Mouse (Mus musculus) lung, postnatal 4 days (tissue): ENCODE measurements around the gene Rps2.
A peak's percentile ranks its signal among the peaks of the same experiment; 100 is the strongest.

ENCODE experiments used
- DNase-seq, 2 experiments: peaks; one replicate each; pipeline ENCODE4 v3.0.0; 2021

Rps2 gene

DNA sequence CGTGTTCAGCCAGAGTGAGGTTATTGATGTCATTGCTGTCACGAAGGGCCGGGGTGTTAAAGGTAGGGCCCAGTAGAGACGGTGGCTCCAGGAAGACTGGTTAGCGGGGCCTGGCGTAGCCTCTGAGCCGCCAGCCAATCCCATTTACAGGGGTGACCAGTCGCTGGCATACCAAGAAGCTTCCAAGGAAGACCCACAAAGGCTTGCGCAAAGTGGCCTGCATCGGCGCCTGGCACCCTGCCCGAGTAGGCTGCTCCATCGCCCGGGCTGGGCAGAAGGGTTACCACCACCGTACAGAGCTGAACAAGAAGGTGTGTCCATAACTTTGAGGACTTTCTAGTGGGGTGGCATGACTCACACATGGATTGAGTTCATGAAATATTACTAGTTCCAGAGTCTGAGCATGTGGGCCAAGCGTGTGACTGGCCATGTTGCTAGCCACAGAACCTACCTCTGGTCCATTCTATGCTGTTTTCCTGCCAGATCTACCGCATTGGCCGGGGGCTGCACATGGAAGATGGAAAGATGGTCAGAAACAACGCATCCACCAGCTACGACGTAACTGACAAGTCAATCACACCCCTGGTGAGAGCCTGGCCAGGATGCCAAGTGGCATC lies 15.6 kb downstream of the Rps2 start:
- no peak for DNase-seq

DNA sequence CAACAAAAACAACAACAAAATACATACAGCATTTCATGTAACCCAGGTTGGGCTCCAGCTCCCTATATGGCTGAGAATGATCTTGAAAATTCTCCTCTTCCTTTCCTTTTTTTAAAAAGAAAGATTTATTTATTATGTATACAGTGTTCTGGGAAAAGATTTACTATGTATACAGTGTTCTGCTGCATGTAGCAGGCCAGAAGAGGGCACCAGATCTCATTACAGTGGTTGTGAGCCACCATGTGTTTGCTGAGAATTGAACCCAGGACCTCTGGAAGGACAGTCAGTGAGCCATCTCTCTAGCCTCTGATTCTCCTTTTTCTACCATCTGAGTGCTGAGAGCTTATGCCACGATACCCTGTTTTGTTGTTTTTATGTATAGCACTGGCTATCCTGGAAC lies 16.6 kb downstream of the Rps2 start:
- no peak for DNase-seq

DNA sequence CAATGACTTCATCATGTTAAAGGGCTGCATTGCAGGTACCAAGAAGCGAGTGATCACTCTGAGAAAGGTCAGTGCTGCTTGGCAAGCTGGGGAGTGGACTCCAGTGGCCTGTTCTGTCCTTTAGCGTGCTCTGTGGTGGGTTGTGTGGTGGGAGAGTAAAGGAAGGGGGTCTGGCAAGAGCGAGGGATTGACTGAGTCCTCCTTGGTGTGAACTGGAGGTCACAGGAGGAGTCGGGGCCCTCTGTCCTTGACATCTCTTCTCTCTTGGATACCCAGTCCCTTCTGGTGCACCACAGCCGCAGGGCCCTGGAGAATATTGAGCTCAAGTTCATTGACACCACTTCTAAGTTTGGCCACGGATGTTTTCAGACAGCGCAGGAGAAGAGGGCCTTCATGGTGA lies 17.5 kb downstream of the Rps2 start:
- DNase-seq, result peak in 1 of 2 experiments; percentile 20

DNA sequence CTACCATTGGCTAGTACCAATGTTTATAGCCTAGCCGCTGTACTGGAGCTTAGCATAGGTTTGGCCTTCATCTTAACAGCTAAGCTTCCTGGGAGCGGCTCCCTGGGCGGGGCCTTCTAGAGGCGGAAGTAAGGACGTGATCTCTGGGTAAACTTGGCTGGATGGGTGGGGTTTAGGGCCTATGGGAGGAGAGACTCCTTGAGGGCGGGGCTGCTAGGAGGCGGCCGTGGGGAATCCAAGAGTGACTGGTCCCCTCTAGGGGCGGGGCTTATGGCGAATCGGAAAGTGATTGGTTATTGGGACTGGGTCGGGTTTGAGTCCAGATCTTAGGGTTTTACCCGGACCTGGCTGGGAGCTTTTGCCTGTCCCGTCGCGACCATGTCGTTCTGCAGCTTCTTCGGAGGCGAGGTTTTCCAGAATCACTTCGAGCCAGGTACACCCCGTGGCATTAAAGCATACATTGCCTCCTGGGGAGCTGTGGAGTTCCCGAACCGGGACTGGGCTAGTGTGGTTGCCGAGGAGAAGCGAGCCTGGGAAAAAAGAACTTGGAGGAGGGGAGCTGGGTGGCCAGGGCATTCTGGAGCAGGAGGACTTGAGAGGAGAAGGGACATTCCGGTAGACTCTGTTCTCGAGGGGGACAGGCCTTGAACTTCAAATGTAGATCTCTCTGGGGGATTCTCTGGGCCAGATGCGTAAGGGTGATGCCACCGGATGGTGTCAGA lies 18.6 kb downstream of the Rps2 start, which contains the start of gene Msrb1:
Msrb1 (plus strand) TSS at position 313 of the 722 bp plus-strand sequence.
- peak; percentile 98 for DNase-seq

DNA sequence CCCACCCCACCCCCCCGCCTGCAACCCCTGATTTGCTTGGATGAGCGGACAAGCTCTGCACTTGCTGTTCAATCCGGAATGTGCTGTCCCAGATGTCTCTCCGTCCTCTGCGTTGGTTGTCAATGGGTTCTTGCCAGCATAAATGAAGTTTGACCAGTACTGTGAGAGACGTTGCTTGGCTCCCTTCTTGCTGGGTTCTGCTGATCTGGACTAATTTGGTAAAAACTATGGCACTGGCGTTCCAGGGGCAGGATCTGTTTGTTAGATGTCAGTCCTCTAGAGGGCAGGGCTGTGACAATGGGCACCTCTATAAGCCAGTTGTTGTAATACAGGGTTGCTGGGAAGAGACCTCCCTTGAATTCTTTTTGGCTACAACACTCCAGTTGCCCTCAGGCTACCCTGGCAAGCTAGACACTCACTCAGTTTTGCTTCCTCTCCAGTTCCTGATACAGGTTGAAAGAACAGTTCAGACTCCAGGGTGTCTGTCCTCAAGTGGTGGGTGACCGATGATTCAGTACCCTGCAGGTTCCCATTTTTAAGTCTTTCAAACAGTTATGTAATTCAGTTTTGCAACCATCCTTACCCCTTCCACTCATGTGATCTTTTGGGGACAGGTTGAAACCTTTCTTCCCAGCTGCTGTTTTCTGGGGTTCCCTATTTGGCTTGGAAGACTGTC lies 19.4 kb downstream of the Rps2 start:
- DNase-seq, result no peak

DNA sequence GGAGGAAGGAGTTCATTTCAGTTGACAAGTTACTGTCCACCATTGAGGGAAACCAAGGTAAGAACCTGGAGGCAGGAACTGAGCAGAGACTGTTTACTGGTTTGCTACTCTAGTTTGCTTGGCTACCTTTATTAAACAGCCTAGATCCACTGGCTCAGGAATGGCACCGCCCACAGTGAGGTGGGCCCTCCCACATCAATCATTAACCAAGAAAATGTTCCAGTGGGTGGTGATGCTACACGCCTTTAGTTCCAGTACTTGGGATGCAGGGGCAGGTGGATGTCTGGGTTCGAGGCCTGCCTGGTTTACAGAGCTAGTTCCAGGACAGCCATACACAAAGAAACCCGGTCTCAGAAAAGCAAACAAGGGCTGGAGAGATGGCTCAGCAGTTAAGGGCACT lies 20.3 kb downstream of the Rps2 start:
- peak in 1 of 2 experiments; percentile 12 for DNase-seq

DNA sequence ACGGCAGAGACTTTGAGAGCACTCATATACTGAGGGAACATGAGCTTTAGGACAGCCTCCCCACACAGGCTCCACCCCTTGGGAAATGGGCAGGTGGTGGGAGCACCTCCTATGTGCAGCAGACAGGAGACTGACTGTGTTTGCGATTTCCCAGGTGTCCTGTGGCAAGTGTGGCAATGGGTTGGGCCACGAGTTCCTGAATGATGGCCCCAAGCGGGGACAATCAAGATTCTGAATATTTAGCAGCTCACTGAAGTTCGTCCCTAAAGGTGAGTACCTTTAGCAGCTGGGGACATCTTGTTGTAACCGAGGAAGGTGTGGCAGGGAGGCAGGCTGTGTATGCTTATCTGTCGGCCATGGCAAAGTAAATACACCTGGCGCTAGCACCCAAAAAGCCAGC lies 22.0 kb downstream of the Rps2 start:
- no peak for DNase-seq

DNA sequence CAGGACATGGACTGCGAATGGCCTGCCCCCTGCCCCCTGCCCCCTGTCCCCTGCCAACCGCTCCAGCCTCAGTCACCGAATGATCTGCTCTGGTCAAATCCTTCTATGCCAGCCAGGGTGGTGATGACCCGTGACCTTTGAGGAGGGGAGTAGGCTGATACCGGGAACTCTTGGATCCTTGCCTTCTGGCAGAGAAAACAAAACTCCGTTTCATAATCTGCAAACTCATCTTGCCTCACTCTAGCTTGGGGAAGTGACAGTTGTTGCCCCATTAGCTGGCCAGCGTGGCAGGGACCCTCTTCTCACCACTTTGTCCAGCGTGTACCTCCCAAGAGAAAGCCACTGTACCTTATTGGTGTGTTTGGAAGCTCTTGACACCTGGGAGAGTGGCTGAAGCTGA lies 24.4 kb downstream of the Rps2 start:
- no peak for DNase-seq

DNA sequence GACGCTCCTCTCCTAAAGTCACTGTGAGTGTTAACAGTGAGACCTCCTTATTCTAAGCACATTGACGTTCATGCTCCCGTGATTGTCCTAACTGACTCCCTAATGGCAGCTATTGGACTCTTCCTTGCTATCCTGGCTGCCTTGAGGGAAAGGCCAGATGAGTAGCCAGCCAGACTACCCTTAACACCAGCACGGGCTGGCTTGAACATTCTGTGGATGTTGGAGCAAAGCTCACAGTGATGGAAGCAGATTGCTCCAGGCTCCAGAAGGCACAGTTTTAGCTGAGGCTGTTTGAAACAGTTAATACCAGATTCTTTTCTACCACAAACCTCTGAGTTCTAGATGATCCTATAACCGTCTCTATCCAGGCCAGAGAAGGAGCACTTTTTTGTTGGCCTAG lies 26.0 kb downstream of the Rps2 start:
- DNase-seq, result no peak

DNA sequence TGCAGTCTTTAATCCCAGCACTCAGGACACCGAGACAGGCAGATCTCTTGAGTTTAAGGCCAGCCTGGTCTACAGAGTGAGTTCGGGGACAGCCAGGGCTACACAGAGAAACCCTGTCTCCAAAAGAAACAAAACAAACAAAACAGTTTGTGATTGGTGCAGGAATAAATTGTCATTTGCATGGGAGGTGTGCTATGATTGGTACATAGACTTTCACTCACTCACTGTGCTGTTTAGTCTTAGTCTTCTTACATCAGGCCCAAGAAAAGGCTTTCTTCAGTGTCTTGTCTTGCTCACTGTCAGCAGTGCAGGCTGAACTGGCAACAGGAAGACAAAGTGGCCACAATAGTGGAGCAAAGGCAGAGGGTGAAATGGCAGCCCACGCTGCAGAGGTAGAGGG lies 26.5 kb downstream of the Rps2 start:
- DNase-seq, result no peak

DNA sequence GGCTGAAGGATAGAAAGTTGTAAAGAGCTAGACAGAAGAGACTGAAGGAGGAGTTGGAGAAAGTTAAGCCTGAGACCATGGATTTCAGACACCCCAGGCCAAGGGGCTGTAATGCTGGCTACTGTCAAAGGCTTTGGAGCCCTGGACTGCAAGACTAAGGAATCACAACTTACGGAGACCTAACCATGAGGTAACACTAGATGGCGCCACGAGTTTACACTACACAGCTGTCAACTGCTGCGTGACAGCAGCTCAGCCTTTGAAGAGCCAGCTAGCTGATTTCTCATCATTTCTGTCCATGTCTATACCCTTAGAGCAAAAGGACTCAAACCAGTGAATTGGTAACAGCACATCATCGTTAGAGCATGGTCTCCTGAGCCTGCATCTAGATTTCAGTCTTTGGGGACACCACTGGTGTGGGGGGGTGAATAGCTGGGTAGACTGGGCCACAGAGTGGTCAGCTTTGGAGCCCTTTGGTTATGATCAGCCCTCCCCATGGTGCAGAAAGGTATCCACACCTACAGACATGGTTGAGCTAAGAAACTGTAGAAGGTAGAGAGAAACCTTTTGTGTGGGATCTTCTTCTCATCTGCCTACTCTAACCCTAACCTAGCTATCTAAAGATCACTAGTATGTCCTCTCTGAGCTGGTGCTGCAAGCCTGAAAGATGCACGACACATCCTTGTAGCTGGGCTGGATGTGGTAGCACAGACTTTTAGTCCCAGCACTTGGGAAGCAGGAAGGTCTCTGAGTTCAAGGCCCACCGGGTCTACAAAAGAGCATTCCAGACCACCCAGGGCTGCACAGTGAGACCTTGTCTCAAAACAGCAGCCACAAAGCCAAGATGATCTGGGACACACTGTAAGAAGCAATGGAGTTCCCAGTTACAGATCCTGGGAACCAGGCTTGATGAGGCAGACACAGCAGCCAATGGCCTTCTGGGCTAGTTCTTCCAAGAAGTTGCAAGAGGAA lies 27.9 kb downstream of the Rps2 start:
- peak; percentile 74 to 89 for DNase-seq

DNA sequence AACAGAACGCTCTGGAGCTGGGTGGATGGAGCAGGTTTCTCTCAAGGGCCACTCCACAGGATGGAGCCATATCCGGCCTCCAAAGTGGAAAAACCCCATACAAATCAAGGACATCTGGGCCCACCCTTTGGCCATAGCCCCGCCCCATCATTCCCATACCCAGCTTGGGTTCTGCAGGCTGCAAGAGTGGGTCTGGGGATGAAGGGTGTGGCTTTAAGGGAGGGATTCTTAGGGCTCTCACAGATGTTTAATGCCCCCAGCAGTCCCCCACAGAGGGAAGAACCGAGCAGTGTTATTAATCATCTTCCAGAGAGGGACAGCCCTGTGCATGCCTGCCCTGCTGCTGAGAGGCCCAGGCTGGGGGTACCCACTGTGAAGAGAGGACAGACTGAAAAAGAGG lies 29.1 kb downstream of the Rps2 start:
- DNase-seq, result no peak

DNA sequence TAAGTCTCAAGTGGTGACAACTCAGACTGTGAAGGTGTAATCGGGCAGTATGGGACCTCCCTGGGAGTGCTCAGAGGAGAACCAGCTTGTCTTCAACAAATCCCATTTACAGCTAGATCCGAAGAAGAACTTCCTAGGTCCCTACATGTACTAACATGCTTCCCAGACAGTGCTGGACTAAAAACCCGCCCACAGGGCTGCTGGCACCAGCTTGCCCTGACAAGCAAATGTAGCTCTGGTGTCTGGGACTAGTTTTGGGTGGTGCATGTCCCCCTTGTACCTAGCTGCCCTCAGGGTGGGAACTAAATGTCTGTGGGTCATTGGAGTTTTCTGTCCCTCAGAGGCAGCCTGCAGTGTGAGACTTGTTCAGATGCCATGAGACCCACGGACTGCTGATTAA lies 33.6 kb downstream of the Rps2 start:
- DNase-seq, result no peak

DNA sequence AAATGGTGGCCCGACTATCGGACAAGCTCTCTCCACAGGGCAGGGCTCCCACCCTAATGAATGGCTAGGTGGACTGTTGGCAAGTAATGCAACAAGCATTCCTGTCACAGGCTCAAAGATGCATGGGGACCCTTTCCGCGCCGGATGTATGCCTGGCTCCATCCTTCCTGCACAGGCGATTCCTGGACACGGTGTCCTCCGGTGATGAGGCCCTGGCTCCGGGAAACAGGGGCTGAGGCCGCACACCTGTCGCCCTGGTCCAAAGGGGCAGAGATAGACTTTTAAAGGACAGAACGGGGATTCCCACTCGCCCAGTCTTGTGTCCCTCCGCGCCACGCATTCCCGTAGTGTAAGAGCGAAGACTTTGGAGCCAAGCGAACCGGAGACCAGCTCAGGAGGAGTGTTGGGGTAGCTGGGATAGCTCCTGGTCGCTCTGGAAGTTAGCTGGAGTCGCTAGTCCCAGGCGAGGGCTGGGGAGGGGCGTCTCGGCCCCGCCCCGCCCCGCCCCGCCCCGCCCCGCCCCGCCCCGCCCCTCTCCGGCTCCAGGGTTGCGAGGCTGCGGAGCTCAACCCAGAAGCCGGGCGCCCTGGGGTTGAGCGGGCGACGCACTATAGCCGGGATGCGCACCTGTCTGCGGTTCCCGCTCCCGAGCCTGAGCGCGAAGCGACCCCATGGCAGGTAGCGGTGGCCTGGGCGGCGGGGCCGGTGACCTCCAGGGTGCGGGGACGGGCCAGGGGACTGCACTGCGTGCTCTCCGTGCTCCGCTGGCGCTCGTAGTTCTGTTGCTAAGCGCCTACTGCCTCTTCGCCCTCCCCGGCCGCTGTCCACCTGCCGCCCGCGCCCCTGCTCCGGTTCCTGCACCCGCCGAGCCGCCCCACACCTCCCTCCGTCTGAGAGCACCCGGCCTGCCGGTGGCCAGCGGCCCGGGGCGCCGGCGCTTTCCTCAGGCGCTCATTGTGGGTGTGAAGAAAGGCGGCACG lies 34.8 kb downstream of the Rps2 start, which contains the start of gene Hs3st6:
Hs3st6 (plus strand) TSS at position 574 of the 980 bp plus-strand sequence.
- DNase-seq, result no peak

DNA sequence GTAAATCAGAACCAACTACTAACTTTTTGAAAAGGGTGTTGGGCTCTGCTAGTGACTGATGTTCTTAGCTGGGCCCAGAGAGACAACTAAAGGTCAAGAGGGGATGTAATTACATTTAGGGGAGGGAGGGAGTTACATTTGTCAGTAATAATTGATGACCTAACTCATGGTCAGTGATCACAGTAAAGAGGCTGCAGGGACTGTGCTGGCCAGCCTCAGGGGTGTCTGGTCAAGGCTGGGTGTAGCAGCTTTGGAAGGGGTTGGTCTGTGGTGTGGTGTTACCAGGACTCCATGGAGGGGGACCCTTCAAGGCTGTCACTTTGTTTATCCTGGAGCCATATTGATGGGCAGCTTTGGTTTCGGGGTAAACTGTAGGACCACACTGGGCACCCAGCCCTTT lies 39.5 kb downstream of the Rps2 start:
- DNase-seq, result no peak

DNA sequence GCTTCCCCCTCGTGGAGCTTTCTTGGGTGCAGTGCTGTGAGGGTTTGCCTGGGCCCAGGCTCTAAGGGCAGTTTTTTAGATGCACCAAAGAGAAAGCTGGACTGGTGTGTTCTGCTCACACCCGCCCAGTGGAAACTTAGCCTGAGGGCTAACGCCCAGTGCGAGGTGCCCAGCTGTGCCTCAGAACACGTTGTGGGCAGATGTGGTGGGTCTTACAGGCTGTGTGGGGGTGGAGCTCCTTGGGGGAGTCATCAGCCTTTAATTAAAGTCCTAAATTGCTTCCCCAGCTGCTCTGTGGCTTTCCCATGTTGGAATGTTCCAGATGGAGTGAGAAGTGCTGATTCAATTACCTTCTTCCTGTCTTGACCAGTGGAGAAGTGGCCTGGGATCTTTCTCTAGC lies 43.2 kb downstream of the Rps2 start:
- peak in 1 of 2 experiments; percentile 57 for DNase-seq

DNA sequence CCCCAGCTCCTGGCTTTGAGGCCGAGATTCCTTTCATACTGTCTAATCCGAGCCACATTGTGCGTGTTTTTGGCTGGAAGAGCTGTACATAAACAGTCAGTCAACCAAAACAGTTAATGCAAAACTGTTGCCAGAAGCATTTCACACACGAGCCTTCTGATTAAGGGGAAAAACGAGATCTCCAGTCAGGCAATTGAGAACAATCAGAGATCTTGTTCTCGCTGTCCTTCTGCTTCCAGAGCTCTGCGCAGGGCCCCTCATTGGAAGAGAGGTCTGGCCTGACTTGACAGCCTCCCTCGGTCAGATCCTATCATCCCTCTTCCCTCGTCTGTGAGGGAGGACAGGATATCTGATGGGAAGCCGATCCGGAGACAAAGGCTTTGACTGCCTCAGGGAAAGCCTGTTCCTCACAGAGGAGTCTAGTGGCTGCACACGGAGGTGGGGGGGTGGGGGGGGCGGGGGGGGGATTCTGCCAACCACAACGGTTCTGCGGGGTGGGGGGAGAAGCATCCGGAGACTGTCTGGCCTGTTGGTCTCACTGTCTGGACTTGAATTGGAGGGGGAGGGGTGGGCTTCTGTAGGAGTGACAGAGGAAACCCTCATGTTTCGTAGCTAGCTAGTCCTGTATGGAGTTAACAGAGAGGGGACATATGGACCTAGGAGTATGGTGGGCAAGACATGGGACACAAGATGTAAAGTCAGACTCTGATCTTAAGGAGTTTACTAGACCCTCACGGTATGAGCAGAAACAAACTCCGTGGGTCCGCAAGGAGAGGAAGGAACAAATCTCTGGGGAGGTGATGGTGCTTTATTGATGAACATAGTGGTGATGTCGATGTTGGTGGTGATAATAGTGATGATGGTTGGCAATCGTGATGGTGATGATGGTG lies 47.3 kb downstream of the Rps2 start:
- DNase-seq, result peak in 1 of 2 experiments; percentile 41

DNA sequence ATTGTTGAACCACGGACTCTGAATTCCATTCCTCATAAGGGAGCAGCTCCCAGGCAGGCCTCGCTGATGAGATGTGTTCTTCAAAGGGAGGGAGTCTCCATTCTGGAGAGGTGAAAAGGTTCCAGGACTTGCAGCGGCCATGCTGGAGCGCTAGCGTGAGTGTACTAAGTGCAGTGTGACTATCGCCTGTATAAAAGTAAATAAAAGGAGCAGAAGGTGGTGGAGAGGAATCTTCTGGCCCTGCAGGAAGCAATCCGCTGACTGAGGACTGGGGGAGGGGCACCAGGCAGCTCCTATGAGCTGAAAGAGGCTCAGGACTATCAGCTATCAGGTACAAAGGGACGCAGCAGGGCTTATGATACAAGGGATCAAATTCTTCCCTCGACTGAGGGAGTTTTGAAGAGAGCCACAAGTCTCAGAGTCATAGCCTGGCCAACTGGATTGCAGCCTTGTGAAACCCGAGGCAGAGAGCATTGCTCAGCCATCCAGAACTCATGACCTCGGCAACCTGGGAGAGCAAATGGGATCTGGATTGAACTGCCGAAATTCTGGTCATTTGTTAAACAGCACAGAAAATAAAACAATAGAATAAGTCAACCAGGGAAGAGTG lies 48.5 kb downstream of the Rps2 start:
- peak in 1 of 2 experiments; percentile 23 for DNase-seq

DNA sequence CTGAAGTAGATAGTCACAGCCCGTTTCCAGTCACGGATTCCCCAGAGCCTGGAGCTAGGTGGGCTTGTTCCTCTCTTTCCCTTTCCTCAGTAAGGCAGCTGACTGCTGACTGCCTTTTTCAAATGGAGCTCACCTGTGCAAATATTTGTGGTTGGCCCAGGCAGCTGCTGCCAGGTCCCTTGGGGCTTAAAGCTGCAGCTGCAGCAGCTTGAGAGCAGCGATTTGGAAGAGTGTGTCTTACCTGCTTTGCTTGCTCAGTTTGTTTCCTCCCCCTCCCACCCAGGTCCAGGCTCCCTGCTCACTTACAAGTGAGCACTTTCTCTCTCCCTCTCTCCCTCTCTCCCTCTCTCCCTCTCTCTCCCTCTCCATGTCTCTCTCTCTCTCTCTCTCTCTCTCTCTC lies 51.2 kb downstream of the Rps2 start:
- peak in 1 of 2 experiments; percentile 23 for DNase-seq
